8 mouse cellular contexts compared by ENCODE assay signal in genomic region chr3:88150999-88151364, GRCm38 (mm10). TPM values are rescaled to one million over a fixed set of nuclear protein-coding genes. Genes with fewer than 3 reads are reported as not detected.
DNase-seq lines count a peak whose midpoint lies in the region; ATAC-seq and TF ChIP-seq lines count a peak whose summit lies in the region.
"Had no signal": no experiment of that assay in that cellular context is flagged by ENCODE, and none has a peak within 500 bp of the region (broad histone marks: within the 10 kb centered on the region; RNA-seq: fewer than 3 reads in every experiment).

No protein-coding gene starts in this region.

- peak overlapping the region; percentile 4; the same call in 1 of the 2 replicates for H3K27ac ChIP-seq in thymus, adult 2 months (ENCODE audit: control insufficient read depth, insufficient read depth, low read length)
- peak overlapping the region; percentile 88 for H3K27ac ChIP-seq in forebrain, embryonic 16.5 days (ENCODE audit: low read length)
- peak overlapping the region; percentile 96; the same call in 1 of the 2 replicates for H3K27ac ChIP-seq in liver, embryonic 15.5 days (replicated peaks)

- no peaks in the 10 kb centered on the region for H3K9me3 ChIP-seq in forebrain, embryonic 16.5 days (ENCODE audit: control insufficient read depth, low read length)
- H3K9me3 ChIP-seq in liver, embryonic 15.5 days (replicated peaks) = no peaks in the 10 kb centered on the region
- H3K9me3 ChIP-seq: stomach, embryonic 15.5 days had no signal

- DNase-seq in thymus, adult 2 months = no peak
- no peak for DNase-seq in thymus, postnatal 10 days (ENCODE audit: low spot score in 2 of 2)
- DNase-seq in urinary bladder, postnatal 10 days (ENCODE audit: low spot score) = no peak
- no peak for DNase-seq in cerebellum, postnatal 36 days
- DNase-seq in spleen, postnatal 14 days (ENCODE audit: low spot score in 2 of 2) = no peak

- WGBS in thymus, adult 2 months = 69% methylated on average over 3 of the region's 3 CpGs
- 53% methylated on average over 3 of the region's 3 CpGs for WGBS in forebrain, embryonic 16.5 days
- WGBS in liver, embryonic 15.5 days (ENCODE audit: insufficient replicate concordance) = 60% methylated on average over 3 of the region's 3 CpGs

- no peak for ATAC-seq in forebrain, embryonic 16.5 days
- no peak for ATAC-seq in liver, embryonic 15.5 days (ENCODE audit: insufficient read depth)

- no peak for TF ChIP-seq CTCF in thymus, adult 2 months (IDR thresholded peaks at IDR 0.05; ENCODE audit: borderline replicate concordance, control insufficient read depth, extremely low read depth, insufficient read depth, low read length, poor library complexity)

- no peak for TF ChIP-seq POLR2A in thymus, adult 2 months (IDR thresholded peaks at IDR 0.05; ENCODE audit: control insufficient read depth, extremely low read depth, insufficient read depth, low read length, poor library complexity)

- H3K4me3 ChIP-seq in thymus, adult 2 months (ENCODE audit: control insufficient read depth, insufficient read depth, low read length) = no peak overlapping the region
- no peak overlapping the region for H3K4me3 ChIP-seq in forebrain, embryonic 16.5 days (replicated peaks; ENCODE audit: low read length)
- no peak overlapping the region for H3K4me3 ChIP-seq in liver, embryonic 15.5 days (replicated peaks)

- H3K27me3 ChIP-seq in thymus, adult 2 months (ENCODE audit: control insufficient read depth, insufficient read depth, low read length) = no peaks in the 10 kb centered on the region
- no peaks in the 10 kb centered on the region for H3K27me3 ChIP-seq in forebrain, embryonic 16.5 days (replicated peaks; ENCODE audit: control insufficient read depth, insufficient read depth, low read length)
- H3K27me3 ChIP-seq in liver, embryonic 15.5 days = no peaks in the 10 kb centered on the region
- H3K27me3 ChIP-seq: stomach, embryonic 15.5 days had no signal

- H3K4me1 ChIP-seq in thymus, adult 2 months (replicated peaks; ENCODE audit: control insufficient read depth, insufficient read depth, low read length) = peaks cover 60% of the 10 kb centered on the region
- peaks cover 70% of the 10 kb centered on the region for H3K4me1 ChIP-seq in forebrain, embryonic 16.5 days (replicated peaks; ENCODE audit: control insufficient read depth, insufficient read depth, low read length)
- peaks cover 64% of the 10 kb centered on the region for H3K4me1 ChIP-seq in liver, embryonic 15.5 days (replicated peaks)

- no peak overlapping the region for H3K9ac ChIP-seq in forebrain, embryonic 16.5 days (replicated peaks; ENCODE audit: low read depth, low read length)
- 0 out of 2 replicates have a peak overlapping the region, but pooled peaks have one; percentile 39 for H3K9ac ChIP-seq in liver, embryonic 15.5 days
- H3K9ac ChIP-seq: stomach, embryonic 15.5 days had no signal

- H3K36me3 ChIP-seq in thymus, adult 2 months (ENCODE audit: control insufficient read depth, insufficient read depth, low read length) = peaks cover 5% of the 10 kb centered on the region; the same call in 1 of the 2 replicates
- no peaks in the 10 kb centered on the region for H3K36me3 ChIP-seq in forebrain, embryonic 16.5 days (ENCODE audit: control insufficient read depth, insufficient read depth)
- peaks cover 8% of the 10 kb centered on the region for H3K36me3 ChIP-seq in liver, embryonic 15.5 days (replicated peaks)
- H3K36me3 ChIP-seq: stomach, embryonic 15.5 days had no signal

- H3K4me2 ChIP-seq in forebrain, embryonic 16.5 days (ENCODE audit: low read length) = peak overlapping the region; percentile 27; the same call in 1 of the 2 replicates
- H3K4me2 ChIP-seq in liver, embryonic 15.5 days = 0 out of 2 replicates have a peak overlapping the region, but pooled peaks have one; percentile 43

RNA-seq across cellular contexts. Expression of gene Mef2d, which starts 8.8 kb away (rescaled TPM):
- polyA plus RNA-seq in thymus, adult 2 months (2012; rRNA removed) = 343 and 377 TPM in 2 replicates
- 25.1 and 28.3 TPM in 2 replicates for polyA plus RNA-seq in forebrain, embryonic 16.5 days (2015; fragmentation: Nextera tagmentation; extraction: Ambion mirVana)
- polyA plus RNA-seq in liver, embryonic 15.5 days (2015; fragmentation: Nextera tagmentation; extraction: Ambion mirVana) = 6.8 and 7.1 TPM in 2 replicates

Comparison
In these comparisons a context has a peak if more than half of its experiments do, and no peak if none do; other contexts are left out.
1. H3K27ac ChIP-seq: peak in every context shown above with its lines; median percentile 96 in liver, embryonic 15.5 days; 88 in forebrain, embryonic 16.5 days; 4 in thymus, adult 2 months.
2. RNA of gene Mef2d, which starts 8.8 kb away (polyA plus RNA-seq): 343 to 377 TPM in thymus, adult 2 months; 25.1 to 28.3 TPM in forebrain, embryonic 16.5 days and 6.8 to 7.1 TPM in liver, embryonic 15.5 days; every median in the first group is over 10 times any median in the second.